Mouse (Mus musculus): ENCODE results near the gene Pdgfa. TPM values are rescaled to one million over a fixed set of nuclear protein-coding genes. Genes with fewer than 3 reads are reported as not detected.
A peak's percentile ranks its signal among the peaks of the same experiment; 100 is the strongest.

The Pdgfa gene
- polyA plus RNA-seq, 1 experiment from 2014 or later = 69.5 TPM

DNA sequence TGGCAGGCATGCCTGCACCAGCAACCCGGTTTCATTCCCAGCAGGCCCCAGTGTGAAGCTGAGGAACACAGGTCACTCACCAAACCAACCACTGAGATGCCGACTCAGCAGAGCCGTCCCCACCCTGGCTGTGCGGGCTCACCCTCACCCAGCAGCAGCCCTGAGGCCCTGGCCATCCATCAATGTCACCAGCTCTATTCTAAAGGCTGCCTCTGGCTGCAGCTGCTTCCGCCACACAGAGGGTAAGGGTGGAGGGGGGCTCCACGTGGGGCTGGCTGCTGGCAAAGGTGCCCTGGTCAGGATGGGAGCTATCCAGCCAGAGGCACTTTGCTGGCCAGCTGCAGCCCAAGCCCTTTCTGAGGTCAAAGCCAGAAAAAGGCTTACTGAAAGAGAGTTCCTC, 62.6 kb downstream of the Pdgfa start:
- H3K9ac ChIP-seq = no peak overlapping the region
- no peaks in the 10 kb centered on the region for H3K9me3 ChIP-seq (replicated peaks)
- H3K4me2 ChIP-seq (replicated peaks) = no peak overlapping the region
- H3K27me3 ChIP-seq = no peaks in the 10 kb centered on the region
- peaks cover 31% of the 10 kb centered on the region for H3K4me1 ChIP-seq
- WGBS = 44% methylated on average over 6 of the region's 6 CpGs
- H3K27ac ChIP-seq (replicated peaks) = no peak overlapping the region
- no peak overlapping the region for H3K4me3 ChIP-seq (replicated peaks)
- H3K36me3 ChIP-seq = no peaks in the 10 kb centered on the region
- ATAC-seq (ENCODE audit: insufficient number of reproducible peaks, low FRiP score, low TSS enrichment, low read depth) = 0 out of 2 replicates have a peak, but pooled peaks have one; percentile 17

DNA sequence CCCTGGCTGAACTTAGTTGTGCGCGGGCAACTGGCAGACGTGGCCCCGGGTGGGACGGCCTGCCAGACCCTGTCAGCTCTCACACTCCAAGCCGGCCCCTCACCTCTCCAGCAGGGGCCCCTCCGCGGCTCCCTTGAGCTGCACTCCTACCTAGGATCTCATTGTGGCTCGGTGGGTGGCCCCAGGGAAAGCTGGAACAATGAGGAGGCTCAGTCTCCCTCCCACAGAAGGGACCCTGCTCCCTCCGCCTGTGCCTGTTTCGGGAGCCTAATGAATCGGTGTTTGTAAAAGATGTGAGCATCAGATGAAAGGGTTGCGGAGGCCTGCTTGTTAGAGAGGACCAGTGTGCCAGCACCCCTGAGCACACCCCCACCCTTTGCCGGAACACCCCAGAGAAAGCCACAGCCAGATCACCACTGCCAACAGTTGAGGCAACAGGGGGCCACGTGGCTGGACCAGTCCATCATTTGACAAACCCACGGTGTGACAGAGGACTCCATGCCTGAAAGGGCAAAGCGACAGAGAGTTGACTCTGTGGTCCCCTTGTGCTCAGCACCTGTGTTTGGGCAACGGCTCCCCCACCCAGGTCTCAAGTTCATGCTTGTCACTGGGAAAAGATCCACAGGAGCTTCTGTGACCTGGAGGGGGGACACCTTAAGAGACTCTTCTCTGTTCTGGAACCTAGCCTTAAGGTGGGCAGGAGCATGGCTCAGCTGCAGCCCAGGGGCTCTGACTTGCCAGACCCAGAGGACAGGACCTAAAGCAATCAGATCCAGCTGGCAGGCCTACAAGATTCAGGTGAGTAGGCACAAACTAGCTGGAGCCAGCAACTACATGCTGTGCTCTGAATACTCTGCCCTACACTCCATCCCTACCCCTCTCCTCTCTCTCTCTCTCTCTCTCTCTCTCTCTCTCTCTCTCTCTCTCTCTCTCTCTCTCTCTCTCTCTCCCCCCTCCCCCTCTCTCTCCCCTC, 64.4 kb downstream of the Pdgfa start:
- 16% methylated on average over 18 of the region's 18 CpGs for WGBS
- 0 out of 2 replicates have a peak, but pooled peaks have one; percentile 11 for ATAC-seq (ENCODE audit: insufficient number of reproducible peaks, low FRiP score, low TSS enrichment, low read depth)
- Histone ChIP-seq H3K4me1 (peaks cover 35% of the 10 kb centered on the region), H3K9me3 (replicated peaks) (no peaks in the 10 kb centered on the region), H3K36me3 (no peaks in the 10 kb centered on the region), H3K4me3 (replicated peaks) (no peak overlapping the region), H3K9ac (no peak overlapping the region), H3K4me2 (replicated peaks) (0 out of 2 replicates have a peak overlapping the region, but pooled peaks have one; percentile 6), H3K27me3 (no peaks in the 10 kb centered on the region), H3K27ac (replicated peaks) (peak overlapping the region; percentile 65; the same call in 1 of the 2 replicates)

DNA sequence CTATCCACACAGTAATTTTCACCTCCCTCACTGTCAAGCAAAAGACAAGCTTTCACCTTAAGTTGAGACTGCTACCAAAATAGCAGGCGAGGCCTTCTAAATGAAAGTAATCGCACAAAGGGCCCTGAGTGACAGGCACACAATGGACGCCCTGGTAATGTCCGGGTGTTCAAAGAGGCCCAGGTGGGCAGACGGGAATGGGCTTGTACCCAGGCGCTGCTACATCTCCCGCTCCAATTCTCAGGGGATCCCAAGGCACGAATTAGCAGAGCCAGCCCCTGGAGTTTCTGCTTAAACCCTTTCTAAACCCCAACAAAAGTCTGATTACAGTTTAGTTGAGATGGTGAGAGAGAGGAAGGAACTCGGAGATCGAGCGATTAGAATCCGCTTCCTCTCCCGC, 65.3 kb downstream of the Pdgfa start:
- no peaks in the 10 kb centered on the region for H3K27me3 ChIP-seq
- no peaks in the 10 kb centered on the region for H3K36me3 ChIP-seq
- peak overlapping the region; percentile 65; the same call in 1 of the 2 replicates for H3K27ac ChIP-seq (replicated peaks)
- H3K4me1 ChIP-seq = peaks cover 35% of the 10 kb centered on the region
- H3K9ac ChIP-seq = no peak overlapping the region
- H3K4me3 ChIP-seq (replicated peaks) = no peak overlapping the region
- no peak for ATAC-seq (ENCODE audit: insufficient number of reproducible peaks, low FRiP score, low TSS enrichment, low read depth)
- 22% methylated on average over 13 of the region's 13 CpGs for WGBS
- no peak overlapping the region for H3K4me2 ChIP-seq (replicated peaks)
- no peaks in the 10 kb centered on the region for H3K9me3 ChIP-seq (replicated peaks)

GRCm38 (mm10) chr5:138929879-138930507, 67.2 kb downstream of the Pdgfa start:
- H3K4me2 ChIP-seq (replicated peaks) = no peak overlapping the region
- 0 out of 2 replicates have a peak, but pooled peaks have one; percentile 29 for ATAC-seq (ENCODE audit: insufficient number of reproducible peaks, low FRiP score, low TSS enrichment, low read depth)
- 54% methylated on average over 10 of the region's 10 CpGs for whole genome bisulfite sequencing
- H3K4me3 ChIP-seq (replicated peaks) = no peak overlapping the region
- H3K9ac ChIP-seq = no peak overlapping the region
- peak overlapping the region; percentile 65; the same call in 1 of the 2 replicates for H3K27ac ChIP-seq (replicated peaks)
- H3K4me1 ChIP-seq = peaks cover 35% of the 10 kb centered on the region
- H3K9me3 ChIP-seq (replicated peaks) = no peaks in the 10 kb centered on the region
- H3K36me3 ChIP-seq = no peaks in the 10 kb centered on the region
- no peaks in the 10 kb centered on the region for H3K27me3 ChIP-seq

Other genes with a start within 250 kb of the Pdgfa start
- 9.0 and 9.2 TPM in 2 replicates for gene Fam20c, start 242.9 kb downstream of the Pdgfa start, polyA plus RNA-seq (2015; fragmentation: Nextera tagmentation; extraction: Ambion mirVana)
- gene Gm5294, start 177.3 kb downstream of the Pdgfa start, polyA plus RNA-seq (2015; fragmentation: Nextera tagmentation; extraction: Ambion mirVana) = not detected in 2 replicates
- 28.4 and 28.8 TPM in 2 replicates for gene Prkar1b, start 152.6 kb upstream of the Pdgfa start, polyA plus RNA-seq (2015; fragmentation: Nextera tagmentation; extraction: Ambion mirVana)
- 8.3 and 12.7 TPM in 2 replicates for gene Dnaaf5, start 152.9 kb upstream of the Pdgfa start, polyA plus RNA-seq (2015; fragmentation: Nextera tagmentation; extraction: Ambion mirVana)
- 59.2 and 61.5 TPM in 2 replicates for gene Sun1, start 203.3 kb upstream of the Pdgfa start, polyA plus RNA-seq (2015; fragmentation: Nextera tagmentation; extraction: Ambion mirVana)